Mouse (Mus musculus) small intestine, adult 2 months (tissue): ENCODE data around the gene Pigv. TPM values are rescaled to one million over a fixed set of nuclear protein-coding genes. Genes with fewer than 3 reads are reported as not detected.

Experiments used
- H3K27ac ChIP-seq: fragments of 200-500 bp; 2 replicates; pipeline ENCODE4 v1.5.1; 2012; ENCODE audit warnings: low read depth, low read length, control low read depth, inconsistent platforms; ENCODE audit not compliant: insufficient read depth
- H3K27me3 ChIP-seq: fragments of 200-500 bp; 2 replicates; pipeline ENCODE4 v1.6.1; 2012; ENCODE audit warnings: mild to moderate bottlenecking, moderate library complexity, low read length, inconsistent platforms; ENCODE audit not compliant: control insufficient read depth, insufficient read depth
- H3K36me3 ChIP-seq: fragments of 200-500 bp; 2 replicates; pipeline ENCODE4 v1.6.1; 2012; ENCODE audit warnings: mild to moderate bottlenecking, low read length, control low read depth, inconsistent platforms; ENCODE audit not compliant: control insufficient read depth, insufficient read depth
- H3K4me1 ChIP-seq: fragments of 200-500 bp; 2 replicates; pipeline ENCODE4 v1.6.1; 2012; ENCODE audit warnings: low read length, inconsistent platforms, mixed read lengths; ENCODE audit not compliant: control insufficient read depth, insufficient read depth, insufficient read length
- H3K4me3 ChIP-seq: fragments of 200-500 bp; 2 replicates; pipeline ENCODE4 v1.5.1; 2012; ENCODE audit warnings: low read depth, mild to moderate bottlenecking, control low read depth, inconsistent platforms, low read length, moderate library complexity
- CTCF ChIP-seq: fragments of 200-500 bp; IDR thresholded peaks from 2 replicates; pipeline ENCODE4 v1.5.1; 2012; ENCODE audit warnings: low read depth, mild to moderate bottlenecking, control low read depth, inconsistent platforms, low read length, moderate library complexity, mixed read lengths; ENCODE audit not compliant: insufficient replicate concordance, insufficient read length; ENCODE audit errors: extremely low read depth
- POLR2A ChIP-seq: fragments of 200-500 bp; IDR thresholded peaks from 2 replicates; pipeline ENCODE4 v1.6.1; 2012; ENCODE audit warnings: low read depth, mild to moderate bottlenecking, control low read depth, inconsistent platforms, low read length, moderate library complexity
- WGBS: fragments of 180-500 bp; shearing (Covaris S2); methylation state at CpG from one replicate; pipeline ENCODE4 v1.1.7; 2018; 5-methylcytosine and 5-hydroxymethylcytosine counted together
- polyA plus RNA-seq: library from polyadenylated mRNA; depleted of rRNA; stranded (reverse); fragments of >200 nt; gene quantifications from 2 replicates; pipeline ENCODE4 v1.2.3, GENCODE M21; 2012

The Pigv gene
- polyA plus RNA-seq, 1 experiment, result 8.9 TPM

DNA sequence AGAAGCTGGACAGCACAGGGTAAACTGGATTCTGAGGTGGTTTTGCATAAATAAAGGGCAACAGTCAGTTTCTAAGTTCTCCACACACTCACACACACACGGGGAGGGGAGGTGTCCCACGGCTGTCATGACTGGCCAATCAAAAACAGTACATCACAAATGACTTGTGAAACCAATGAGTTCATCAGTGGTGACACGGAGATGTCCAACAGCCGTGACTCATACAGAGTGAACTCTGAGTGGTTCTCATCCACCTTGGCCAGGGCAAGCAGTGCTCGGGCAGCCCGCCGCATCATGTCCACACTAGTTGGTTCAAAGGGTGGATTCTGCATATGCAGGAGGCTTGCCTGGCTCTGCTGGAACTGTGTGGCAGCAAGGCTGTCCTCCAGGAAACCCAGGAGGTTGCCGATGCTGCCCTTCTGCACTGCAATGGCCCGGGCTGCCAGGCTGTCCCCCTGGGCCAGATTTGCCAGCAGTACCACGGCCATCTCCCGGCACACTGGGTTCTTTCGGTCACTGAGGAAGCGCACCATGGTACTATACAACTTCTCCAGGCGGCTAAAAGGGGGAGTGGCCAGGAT lies 7.8 kb upstream of the Pigv start:
- H3K4me1 ChIP-seq, result peaks cover 6% of the 10 kb centered on the region; the same call in 1 of the 2 replicates
- H3K27ac ChIP-seq, result no peak overlapping the region
- H3K4me3 ChIP-seq, result no peak overlapping the region
- no peaks in the 10 kb centered on the region for H3K27me3 ChIP-seq
- 80% methylated on average over 14 of the region's 14 CpGs for WGBS
- TF ChIP-seq CTCF (no peak), POLR2A (no peak)
- peaks cover 56% of the 10 kb centered on the region for H3K36me3 ChIP-seq

DNA sequence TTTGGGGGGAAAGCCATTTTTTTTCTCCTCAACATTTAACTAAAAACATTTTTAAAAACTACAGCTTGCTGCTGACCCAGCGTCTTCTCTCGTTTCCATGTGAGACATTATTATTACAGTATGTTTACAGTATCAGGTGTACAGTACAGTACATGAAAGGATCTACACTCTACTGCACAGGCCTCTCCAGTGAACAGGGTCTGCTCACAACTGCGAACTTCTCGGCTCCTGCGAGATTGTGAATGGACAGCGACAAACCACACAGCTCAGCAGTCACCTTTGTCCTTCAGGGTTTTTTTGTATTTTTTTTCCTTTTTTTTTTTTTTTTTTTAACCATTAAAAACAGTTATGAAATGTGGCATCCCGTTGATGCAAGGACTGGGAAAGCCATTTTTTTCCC lies 7.2 kb upstream of the Pigv start:
- 76% methylated on average over 7 of the region's 7 CpGs for WGBS
- TF ChIP-seq CTCF (no peak), POLR2A (no peak)
- Histone ChIP-seq H3K4me1 (peaks cover 8% of the 10 kb centered on the region; the same call in 1 of the 2 replicates), H3K27me3 (no peaks in the 10 kb centered on the region), H3K4me3 (no peak overlapping the region), H3K36me3 (peaks cover 50% of the 10 kb centered on the region), H3K27ac (no peak overlapping the region)

DNA sequence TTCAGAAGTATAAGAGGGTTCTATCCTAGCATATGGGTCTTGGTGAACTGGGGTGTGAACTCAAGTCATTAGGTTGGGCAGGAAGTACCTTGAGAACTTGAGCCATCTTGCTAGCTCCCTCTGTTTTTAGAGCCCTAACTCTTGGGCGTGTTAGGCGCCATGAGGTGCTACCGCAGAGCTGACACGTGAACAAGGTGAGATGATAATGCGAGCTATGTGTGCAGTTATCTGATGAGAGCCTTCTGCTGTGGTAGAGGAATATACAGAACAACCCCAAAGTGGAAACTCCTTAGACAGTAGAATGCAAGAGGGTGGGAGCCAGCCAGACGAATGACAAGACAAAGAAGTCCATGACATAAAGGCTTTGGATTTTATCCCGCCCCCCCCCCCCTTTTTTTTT lies 4.8 kb upstream of the Pigv start:
- Histone ChIP-seq H3K27me3 (no peaks in the 10 kb centered on the region), H3K27ac (no peak overlapping the region), H3K4me3 (no peak overlapping the region), H3K4me1 (peaks cover 18% of the 10 kb centered on the region; the same call in 1 of the 2 replicates), H3K36me3 (peaks cover 30% of the 10 kb centered on the region)
- 48% methylated on average over 7 of the region's 7 CpGs for WGBS
- TF ChIP-seq POLR2A, result no peak
- no peak for TF ChIP-seq CTCF

DNA sequence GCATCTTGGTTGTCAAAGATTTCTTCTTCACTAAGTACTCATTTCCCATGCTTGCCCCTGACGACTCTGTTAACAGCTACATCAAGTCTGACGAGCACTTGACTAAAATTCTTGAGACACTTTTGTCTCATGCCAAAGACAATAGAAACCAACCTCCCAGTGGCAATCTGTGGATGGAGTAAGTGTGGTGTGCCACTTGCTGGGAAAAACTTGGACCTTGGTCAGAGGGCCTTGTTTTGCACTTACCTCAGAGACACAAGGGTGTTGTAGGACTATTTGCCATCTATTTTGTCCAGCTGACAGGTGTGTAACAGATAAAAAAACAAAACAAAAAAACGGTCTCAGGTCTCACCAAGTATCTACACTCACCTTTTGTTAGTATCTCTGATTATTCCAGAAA lies 3.7 kb upstream of the Pigv start:
- TF ChIP-seq POLR2A, result no peak
- Histone ChIP-seq H3K4me3 (no peak overlapping the region), H3K36me3 (peaks cover 20% of the 10 kb centered on the region), H3K27me3 (no peaks in the 10 kb centered on the region), H3K27ac (peak overlapping the region; percentile 21; the same call in 1 of the 2 replicates), H3K4me1 (peaks cover 18% of the 10 kb centered on the region; the same call in 1 of the 2 replicates)
- WGBS, result 16% methylated on average over 3 of the region's 3 CpGs

DNA sequence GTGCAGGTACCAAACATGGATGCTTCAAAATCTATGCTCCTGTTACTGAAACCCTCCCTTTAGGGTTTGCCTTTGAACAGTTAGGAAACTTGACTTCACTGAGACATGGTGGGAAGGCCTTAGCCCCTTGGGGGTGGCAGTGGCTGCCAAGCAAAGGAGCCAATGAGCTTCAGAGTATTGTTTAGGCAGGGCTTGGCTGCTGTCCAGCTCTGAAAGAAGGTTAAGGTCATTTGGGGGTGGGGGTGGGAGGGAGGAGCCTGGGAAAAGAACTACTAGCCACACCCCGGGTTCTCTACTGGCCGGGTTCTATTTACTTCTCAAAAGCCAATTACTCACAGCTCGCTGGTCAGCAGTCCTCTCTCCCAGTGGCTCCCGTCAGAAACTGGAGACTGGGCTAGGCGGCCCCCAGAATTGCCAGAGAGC lies 3.2 kb upstream of the Pigv start:
- Histone ChIP-seq H3K27ac (peak overlapping the region; percentile 21; the same call in 1 of the 2 replicates), H3K4me1 (peaks cover 18% of the 10 kb centered on the region; the same call in 1 of the 2 replicates), H3K27me3 (no peaks in the 10 kb centered on the region), H3K36me3 (peaks cover 14% of the 10 kb centered on the region), H3K4me3 (no peak overlapping the region)
- 11% methylated on average over 5 of the region's 5 CpGs for WGBS
- no peak for TF ChIP-seq CTCF
- TF ChIP-seq POLR2A, result no peak

DNA sequence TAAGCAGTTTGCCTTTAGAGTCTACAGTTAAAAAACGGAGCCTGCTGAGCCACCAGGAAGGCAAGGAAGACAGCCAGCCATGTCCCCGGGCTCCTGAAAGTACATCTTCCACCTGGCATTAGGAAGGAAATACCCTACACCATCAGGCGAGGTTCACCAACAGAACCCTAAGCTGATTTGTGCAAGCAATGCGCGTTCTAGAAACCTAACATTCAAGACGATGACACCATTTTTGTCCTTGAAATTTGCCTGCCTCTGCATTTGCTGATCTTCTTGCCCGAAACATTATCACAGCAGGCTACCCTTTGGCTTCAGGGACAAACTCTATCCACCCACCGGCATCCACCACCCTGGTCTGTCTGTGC lies 1.9 kb upstream of the Pigv start:
- Histone ChIP-seq H3K36me3 (peaks cover 6% of the 10 kb centered on the region), H3K27ac (peak overlapping the region; percentile 75), H3K27me3 (no peaks in the 10 kb centered on the region), H3K4me1 (peaks cover 18% of the 10 kb centered on the region; the same call in 1 of the 2 replicates), H3K4me3 (no peak overlapping the region)
- TF ChIP-seq POLR2A, result no peak
- TF ChIP-seq CTCF, result no peak
- 56% methylated on average over 8 of the region's 8 CpGs for WGBS

DNA sequence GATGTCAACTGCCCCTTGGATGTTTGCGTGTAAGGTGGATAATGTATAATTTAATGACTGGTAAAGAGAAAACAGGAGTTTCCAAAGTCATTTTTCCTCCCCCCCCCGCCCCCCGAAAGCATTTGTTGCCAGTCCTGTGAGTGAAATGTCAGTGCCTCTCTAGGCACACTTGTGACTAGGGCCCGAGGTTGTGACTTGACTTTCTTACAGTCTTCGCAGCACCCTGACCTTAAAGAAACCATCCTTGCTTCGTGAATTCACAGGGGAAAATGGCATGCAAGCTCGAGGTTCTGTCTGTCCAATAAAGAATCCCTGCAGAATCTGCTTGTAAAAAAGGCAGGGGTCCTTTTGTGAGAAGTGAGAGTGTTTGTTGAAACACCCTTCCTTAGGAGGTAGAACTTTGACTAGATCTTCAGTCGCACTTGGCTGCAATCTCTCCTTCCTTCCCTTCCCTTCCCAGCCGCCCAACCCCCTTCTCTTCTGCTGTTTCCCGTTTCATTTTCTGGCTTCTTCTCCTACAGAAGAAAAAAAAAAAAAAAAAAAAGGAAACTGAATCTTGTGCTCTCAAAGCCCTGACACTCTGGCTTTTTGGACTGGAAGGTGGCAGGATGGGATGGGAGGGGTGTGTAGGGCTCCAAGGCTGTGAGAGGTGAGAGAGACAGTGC lies 1.4 kb upstream of the Pigv start:
- Histone ChIP-seq H3K27me3 (no peaks in the 10 kb centered on the region), H3K4me1 (peaks cover 18% of the 10 kb centered on the region; the same call in 1 of the 2 replicates), H3K27ac (peak overlapping the region; percentile 96), H3K36me3 (0 out of 2 replicates have a peak, but pooled peaks cover 3% of the 10 kb centered on the region), H3K4me3 (no peak overlapping the region)
- 18% methylated on average over 10 of the region's 10 CpGs for WGBS
- TF ChIP-seq POLR2A (no peak), CTCF (no peak)
